Mouse (Mus musculus) neural tube, embryonic 10.5 days (tissue): Measurements from ENCODE around the gene Hecw2.

Source experiments
- DNase-seq: peaks from one replicate; pipeline ENCODE4 v3.0.0-alpha.2; 2017; ENCODE audit warnings: low spot score; ENCODE audit errors: extremely low spot score

Hecw2 gene

GRCm38 (mm10) chr1:53894299-53894698 is 300.7 kb downstream of the Hecw2 start:
- no peak for DNase-seq

GRCm38 (mm10) chr1:53890380-53890779 is 304.6 kb downstream of the Hecw2 start:
- no peak for DNase-seq

GRCm38 (mm10) chr1:53889806-53890205 is 305.2 kb downstream of the Hecw2 start:
- no peak for DNase-seq

GRCm38 (mm10) chr1:53882480-53882879 is 312.5 kb downstream of the Hecw2 start:
- no peak for DNase-seq

- no peak for DNase-seq
Measured at GRCm38 (mm10) chr1:53875919-53876318, 319.0 kb downstream of the Hecw2 start.

GRCm38 (mm10) chr1:53867316-53867715 is 327.7 kb downstream of the Hecw2 start:
- DNase-seq: no peak

- no peak for DNase-seq
Measured at GRCm38 (mm10) chr1:53866374-53866902, 328.5 kb downstream of the Hecw2 start.

GRCm38 (mm10) chr1:53864046-53864445 is 330.9 kb downstream of the Hecw2 start:
- no peak for DNase-seq

GRCm38 (mm10) chr1:53860611-53861010 is 334.4 kb downstream of the Hecw2 start:
- no peak for DNase-seq

GRCm38 (mm10) chr1:53859175-53859574 is 335.8 kb downstream of the Hecw2 start:
- no peak for DNase-seq

- DNase-seq: no peak
Measured at GRCm38 (mm10) chr1:53856501-53857103, 338.4 kb downstream of the Hecw2 start.

- no peak for DNase-seq
Measured at GRCm38 (mm10) chr1:53855732-53856131, 339.2 kb downstream of the Hecw2 start.

- no peak for DNase-seq
Measured at GRCm38 (mm10) chr1:53852086-53852610, 342.8 kb downstream of the Hecw2 start.

GRCm38 (mm10) chr1:53851334-53851733 is 343.6 kb downstream of the Hecw2 start:
- DNase-seq: no peak

GRCm38 (mm10) chr1:53850891-53851290 is 344.1 kb downstream of the Hecw2 start:
- DNase-seq: no peak

- DNase-seq: no peak
Measured at GRCm38 (mm10) chr1:53846665-53847237, 348.2 kb downstream of the Hecw2 start.

- DNase-seq: no peak
Measured at GRCm38 (mm10) chr1:53845854-53846253, 349.1 kb downstream of the Hecw2 start.

- DNase-seq: no peak
Measured at GRCm38 (mm10) chr1:53844914-53845612, 349.9 kb downstream of the Hecw2 start.

GRCm38 (mm10) chr1:53844122-53844913 is 350.6 kb downstream of the Hecw2 start:
- DNase-seq: no peak

- DNase-seq: no peak
Measured at GRCm38 (mm10) chr1:53843051-53843450, 351.9 kb downstream of the Hecw2 start.

- no peak for DNase-seq
Measured at GRCm38 (mm10) chr1:53841080-53841479, 353.9 kb downstream of the Hecw2 start.
